Mouse (Mus musculus) regulatory T cell (primary cell): ENCODE measurements around the gene Gm19345.

Experiments used
- in situ Hi-C: fragments of 300-600 bp; cut with MboI, MseI; formaldehyde crosslinking; loops from one replicate; pipeline ENCODE4 v1.15.1; 2025; ENCODE audit warnings: high pct_unique_total_duplicates

The Gm19345 gene

GRCm38 (mm10) chr7:19826756-19827155, 25.0 kb upstream of the Gm19345 start:
- in situ Hi-C loops = loop anchor here (10.0 kb wide), 1 partner anchor 512 kb away; the partner anchor contains the start of gene Fosb

GRCm38 (mm10) chr7:19829694-19830093, 22.1 kb upstream of the Gm19345 start:
- in situ Hi-C loops = loop anchor here (10.0 kb wide), 1 partner anchor 515 kb away; the partner anchor contains the start of gene Fosb

GRCm38 (mm10) chr7:19830682-19831156, 21.1 kb upstream of the Gm19345 start:
- in situ Hi-C loops = no loop called here

GRCm38 (mm10) chr7:19831837-19832236, 20.0 kb upstream of the Gm19345 start:
- in situ Hi-C loops = no loop called here

GRCm38 (mm10) chr7:19834055-19834454, 17.7 kb upstream of the Gm19345 start:
- in situ Hi-C loops = no loop called here

GRCm38 (mm10) chr7:19836843-19837242, 15.0 kb upstream of the Gm19345 start:
- in situ Hi-C loops = no loop called here

GRCm38 (mm10) chr7:19840371-19840770, 11.4 kb upstream of the Gm19345 start:
- in situ Hi-C loops = loop anchor here (5.0 kb wide), 1 partner anchor 38 kb away; no protein-coding TSS in a partner anchor

GRCm38 (mm10) chr7:19840936-19841335, 10.9 kb upstream of the Gm19345 start:
- in situ Hi-C loops = loop anchor here (5.0 kb wide), 1 partner anchor 39 kb away; no protein-coding TSS in a partner anchor

- in situ Hi-C loops = loop anchor here (5.0 kb wide), 1 partner anchor 40 kb away; no protein-coding TSS in a partner anchor
These were observed 10.0 kb upstream of the Gm19345 start for GRCm38 (mm10) chr7:19841686-19842413.

GRCm38 (mm10) chr7:19842885-19843504, 8.8 kb upstream of the Gm19345 start:
- in situ Hi-C loops = loop anchor here (5.0 kb wide), 1 partner anchor 41 kb away; no protein-coding TSS in a partner anchor

- in situ Hi-C loops = loop anchor here (5.0 kb wide), 1 partner anchor 41 kb away; no protein-coding TSS in a partner anchor
These were observed 8.2 kb upstream of the Gm19345 start for GRCm38 (mm10) chr7:19843561-19843960.

GRCm38 (mm10) chr7:19844521-19845171, 7.2 kb upstream of the Gm19345 start:
- in situ Hi-C loops = loop anchor here (5.0 kb wide), 1 partner anchor 42 kb away; no protein-coding TSS in a partner anchor

GRCm38 (mm10) chr7:19853526-19853925, 1.7 kb downstream of the Gm19345 start:
- in situ Hi-C loops = no loop called here

- in situ Hi-C loops = no loop called here
These were observed 3.9 kb downstream of the Gm19345 start for GRCm38 (mm10) chr7:19855663-19856062.

- in situ Hi-C loops = no loop called here
These were observed 4.5 kb downstream of the Gm19345 start for GRCm38 (mm10) chr7:19856283-19856682.

GRCm38 (mm10) chr7:19859740-19860139, 7.9 kb downstream of the Gm19345 start:
- in situ Hi-C loops = no loop called here

- in situ Hi-C loops = no loop called here
These were observed 9.4 kb downstream of the Gm19345 start, which contains the start of gene Ceacam16 for GRCm38 (mm10) chr7:19861199-19861598. Gene Ceacam16, minus strand, starts transcription at chr7:19861299.

- in situ Hi-C loops = no loop called here
These were observed 12.4 kb downstream of the Gm19345 start for GRCm38 (mm10) chr7:19864241-19864640.

- in situ Hi-C loops = no loop called here
These were observed 13.6 kb downstream of the Gm19345 start for GRCm38 (mm10) chr7:19865246-19866036.

GRCm38 (mm10) chr7:19866490-19866889, 14.7 kb downstream of the Gm19345 start:
- in situ Hi-C loops = no loop called here
